Mouse (Mus musculus): ENCODE results near the gene Osbpl3.
"Not testable (repeated sequence)": the region's sequence is repeated elsewhere in the genome, so short reads cannot be mapped to it uniquely, and the experiment has no call there.

Gene Osbpl3

GRCm38 (mm10) chr6:50455102-50455828 lies 736 bp downstream of the Osbpl3 start:
- DNase-seq (ENCODE audit: low read depth in 1 of 2, low spot score in 2 of 2), result no peak

DNA sequence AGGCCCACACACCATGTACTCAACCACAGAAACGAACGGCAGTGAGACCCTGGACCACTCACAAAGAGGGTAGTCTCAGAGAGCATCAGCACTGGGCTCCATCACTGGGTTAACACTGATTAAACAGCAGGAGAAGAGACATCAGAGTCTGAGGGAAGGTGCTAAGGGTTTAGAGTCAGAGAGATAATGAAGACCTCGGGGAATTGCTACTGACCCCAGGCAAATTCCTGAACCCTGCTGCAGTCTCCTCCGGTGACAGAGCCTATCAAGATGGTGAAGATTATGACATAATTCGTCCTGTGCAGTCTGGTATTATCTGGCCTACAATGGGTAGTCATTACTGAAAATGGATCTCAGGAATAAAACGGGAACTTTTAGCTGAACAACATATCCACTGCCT lies 2.4 kb downstream of the Osbpl3 start:
- DNase-seq (ENCODE audit: low read depth in 1 of 2, low spot score in 2 of 2), result no peak

DNA sequence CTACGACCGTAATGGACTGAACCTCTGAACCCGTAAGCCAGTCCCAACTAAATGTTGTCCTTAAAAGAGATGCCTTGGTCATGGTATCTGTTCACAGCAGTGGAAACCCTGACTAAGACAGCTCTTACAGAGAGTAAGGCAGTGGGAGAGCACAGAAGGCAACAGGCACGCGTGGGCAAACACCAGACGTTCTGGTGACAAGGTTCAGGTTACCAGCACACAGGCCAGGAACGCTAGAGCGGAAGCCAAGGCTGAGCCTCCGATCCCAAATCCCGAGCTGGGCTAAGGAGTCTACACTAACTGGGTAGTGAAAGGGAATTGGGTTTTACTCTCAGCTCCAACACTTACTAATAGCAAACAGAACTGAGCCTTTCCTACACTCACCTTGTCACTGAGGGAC lies 3.8 kb downstream of the Osbpl3 start:
- DNase-seq (ENCODE audit: low read depth in 1 of 2, low spot score in 2 of 2), result no peak

DNA sequence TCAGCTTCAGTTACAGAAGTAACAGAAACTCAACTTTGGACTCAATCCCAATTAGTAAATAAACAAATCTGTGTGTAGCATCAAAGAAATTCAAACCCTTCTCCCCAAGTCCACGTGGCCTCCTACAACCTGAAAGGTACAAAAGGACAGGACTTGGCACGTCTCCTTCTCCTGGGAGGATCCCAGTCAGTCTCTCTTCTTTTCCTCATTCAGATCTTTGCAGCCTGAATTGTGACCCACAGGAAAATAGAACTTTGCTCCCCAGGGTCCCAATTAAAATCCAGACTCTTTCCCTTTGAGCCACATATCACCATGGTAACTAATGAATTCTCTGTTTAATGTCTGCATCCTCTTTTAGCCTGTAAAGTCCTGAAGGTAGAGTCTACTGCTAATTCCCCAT lies 10.4 kb downstream of the Osbpl3 start:
- DNase-seq (ENCODE audit: low read depth in 1 of 2, low spot score in 2 of 2), result no peak

- no peak for DNase-seq (ENCODE audit: low read depth in 1 of 2, low spot score in 2 of 2)
Observed at GRCm38 (mm10) chr6:50440966-50441862, 14.8 kb downstream of the Osbpl3 start.

DNA sequence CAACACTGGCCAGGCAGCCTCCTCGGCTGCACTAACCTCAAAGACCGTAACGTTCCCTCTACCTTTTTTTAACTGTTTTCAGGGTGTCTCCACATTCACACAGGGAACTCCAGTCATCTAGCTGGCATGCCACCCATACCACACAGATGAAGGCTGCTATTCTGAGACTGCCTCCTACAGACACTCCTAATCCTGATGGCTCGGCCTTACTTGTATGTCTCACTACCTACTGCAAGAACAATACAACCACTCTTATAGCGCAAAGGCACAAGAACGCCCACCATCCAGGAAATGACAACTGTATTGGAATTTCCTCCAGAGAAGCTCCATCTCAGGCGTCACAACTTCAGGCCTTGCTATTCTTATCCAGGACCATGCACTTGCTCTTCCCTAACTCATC lies 15.8 kb downstream of the Osbpl3 start:
- DNase-seq (ENCODE audit: low read depth in 1 of 2, low spot score in 2 of 2), result no peak

DNA sequence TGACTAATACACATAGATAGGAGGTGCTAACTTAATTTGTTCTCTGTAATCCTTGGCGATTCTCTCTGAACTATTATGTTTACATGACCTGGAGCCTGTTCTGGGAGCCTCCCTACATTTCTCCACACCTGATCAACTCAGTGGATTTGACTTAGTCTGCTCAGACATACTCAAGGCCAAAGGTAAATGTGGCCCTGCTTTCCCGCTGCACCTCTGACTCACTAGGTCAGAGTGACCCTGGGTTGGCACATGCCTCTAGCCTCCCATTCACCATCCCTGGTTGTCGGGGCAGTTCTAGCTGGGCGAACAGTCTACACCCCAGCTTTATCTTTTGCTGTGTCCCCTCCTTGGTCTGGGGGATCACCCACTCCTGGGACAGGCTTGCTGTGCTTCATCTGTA lies 17.1 kb downstream of the Osbpl3 start:
- DNase-seq (ENCODE audit: low read depth in 1 of 2, low spot score in 2 of 2), result not testable (repeated sequence)

- no peak for DNase-seq (ENCODE audit: low read depth in 1 of 2, low spot score in 2 of 2)
Observed at GRCm38 (mm10) chr6:50437815-50438214, 18.2 kb downstream of the Osbpl3 start.

DNA sequence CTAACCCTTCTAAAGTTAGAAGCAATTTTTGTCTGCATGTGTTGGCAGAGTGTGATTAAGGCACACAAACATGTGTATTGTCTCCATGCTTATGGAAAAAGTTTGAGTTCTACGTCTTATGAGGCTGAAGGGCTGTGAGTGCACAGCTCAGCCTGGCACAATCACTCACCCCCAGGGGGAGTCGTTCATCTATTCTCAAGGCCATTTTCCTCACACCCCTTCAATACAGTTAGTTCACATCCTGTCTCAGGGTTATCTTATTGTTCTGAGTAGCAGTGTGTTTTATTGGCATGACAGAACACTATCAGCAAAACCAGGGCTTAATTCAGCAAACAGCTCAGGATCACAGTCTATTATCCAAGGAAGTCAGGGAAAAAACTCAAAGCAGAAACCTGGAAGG lies 19.3 kb downstream of the Osbpl3 start:
- DNase-seq (ENCODE audit: low read depth in 1 of 2, low spot score in 2 of 2), result no peak

DNA sequence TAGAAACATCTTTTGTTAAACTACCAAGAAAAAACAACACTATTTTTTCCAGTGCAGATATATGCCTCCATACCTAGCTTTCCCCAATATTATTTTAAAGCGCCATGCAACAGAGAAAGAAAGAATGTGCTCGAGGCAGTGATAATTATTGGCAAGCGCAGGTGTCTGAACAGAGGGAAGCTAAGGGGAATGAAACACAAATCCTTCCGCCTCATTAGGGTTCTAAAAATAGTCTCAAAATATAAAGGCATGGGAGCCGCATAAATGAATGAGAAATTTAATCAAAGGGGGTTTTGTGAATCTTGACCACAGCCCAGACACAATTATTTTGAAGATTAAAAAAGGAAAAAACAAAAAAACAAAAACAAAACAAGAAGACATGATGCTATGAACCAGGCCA lies 23.5 kb downstream of the Osbpl3 start:
- no peak for DNase-seq (ENCODE audit: low read depth in 1 of 2, low spot score in 2 of 2)

DNA sequence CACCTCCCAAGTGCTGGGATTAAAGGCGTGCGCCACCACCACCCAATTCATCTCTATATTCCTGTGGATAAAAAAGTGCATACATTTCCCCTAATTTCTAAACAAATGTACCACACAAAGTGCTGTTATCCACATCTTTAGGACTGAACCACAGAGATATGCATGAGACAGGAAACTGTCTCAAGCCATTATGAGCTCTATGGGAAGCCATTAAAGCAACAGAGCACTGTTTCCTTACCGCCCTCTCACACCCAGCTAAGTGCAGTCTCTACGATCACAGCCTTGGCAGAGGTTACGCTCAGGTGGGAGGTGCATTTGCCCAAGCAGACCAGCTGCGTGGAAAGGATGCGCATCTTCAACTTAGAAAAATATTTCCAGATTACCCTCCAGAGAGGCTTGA lies 26.7 kb downstream of the Osbpl3 start:
- no peak for DNase-seq (ENCODE audit: low read depth in 1 of 2, low spot score in 2 of 2)

- DNase-seq (ENCODE audit: low read depth in 1 of 2, low spot score in 2 of 2), result no peak
Observed at GRCm38 (mm10) chr6:50427051-50427732, 28.8 kb downstream of the Osbpl3 start.

GRCm38 (mm10) chr6:50426571-50426970 lies 29.4 kb downstream of the Osbpl3 start:
- DNase-seq (ENCODE audit: low read depth in 1 of 2, low spot score in 2 of 2), result no peak

- no peak for DNase-seq (ENCODE audit: low read depth in 1 of 2, low spot score in 2 of 2)
Observed at GRCm38 (mm10) chr6:50424271-50424670, 31.7 kb downstream of the Osbpl3 start.

DNA sequence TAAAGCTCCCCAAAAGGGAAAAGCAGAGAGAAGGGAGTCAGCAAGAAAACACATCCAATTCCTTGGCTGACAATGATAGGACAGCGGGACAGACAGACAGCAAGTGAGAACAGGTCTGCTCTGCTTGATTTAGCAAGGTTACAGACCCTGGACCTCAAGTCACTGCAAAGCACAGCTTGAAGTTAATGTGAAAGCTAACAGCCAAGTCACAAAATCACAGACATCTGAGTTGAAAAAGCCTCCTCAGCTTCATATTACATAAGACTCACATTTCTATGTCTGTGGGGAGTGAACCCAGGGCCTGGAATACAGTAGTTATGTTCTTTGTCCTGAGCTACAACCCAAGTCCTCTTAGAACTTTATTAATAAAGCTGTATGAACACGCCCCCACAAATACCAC lies 35.6 kb downstream of the Osbpl3 start:
- DNase-seq (ENCODE audit: low read depth in 1 of 2, low spot score in 2 of 2), result no peak

DNA sequence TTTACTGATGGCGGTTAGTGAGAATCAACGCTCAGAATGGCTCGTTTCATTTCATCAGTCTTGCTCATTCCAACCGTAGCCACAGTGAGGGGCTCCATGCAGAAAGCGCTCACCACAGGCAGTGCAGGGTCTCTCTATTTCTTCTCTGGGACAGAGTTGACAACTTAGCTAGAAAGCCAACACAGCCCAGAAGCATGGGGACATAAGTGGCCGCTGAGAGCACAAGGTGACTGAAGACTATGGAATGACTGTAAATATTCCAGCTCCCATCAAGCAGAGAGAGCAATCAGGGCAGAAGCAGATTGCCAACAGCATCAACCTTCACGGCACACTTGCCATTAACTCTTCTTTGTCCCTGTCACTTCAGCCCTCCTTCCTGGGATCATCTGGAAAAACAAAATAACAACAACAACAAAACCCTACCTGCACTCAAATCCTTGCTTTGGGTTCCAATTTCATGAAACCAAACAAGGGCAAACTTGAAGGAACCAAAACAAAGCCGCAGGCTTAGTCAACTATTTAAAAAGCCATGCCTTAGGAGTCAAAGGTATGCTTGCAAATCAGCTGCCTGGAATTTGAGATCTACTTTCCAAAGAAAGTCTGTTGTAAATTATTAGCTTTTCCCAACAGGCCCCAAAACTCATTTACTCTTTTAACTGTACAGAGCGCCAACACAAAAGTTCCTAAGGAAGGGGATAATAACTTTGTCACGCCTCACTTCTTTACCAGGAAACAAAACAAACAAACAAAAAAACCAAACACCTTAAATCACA lies 36.3 kb downstream of the Osbpl3 start:
- DNase-seq (ENCODE audit: low read depth in 1 of 2, low spot score in 2 of 2), result no peak

DNA sequence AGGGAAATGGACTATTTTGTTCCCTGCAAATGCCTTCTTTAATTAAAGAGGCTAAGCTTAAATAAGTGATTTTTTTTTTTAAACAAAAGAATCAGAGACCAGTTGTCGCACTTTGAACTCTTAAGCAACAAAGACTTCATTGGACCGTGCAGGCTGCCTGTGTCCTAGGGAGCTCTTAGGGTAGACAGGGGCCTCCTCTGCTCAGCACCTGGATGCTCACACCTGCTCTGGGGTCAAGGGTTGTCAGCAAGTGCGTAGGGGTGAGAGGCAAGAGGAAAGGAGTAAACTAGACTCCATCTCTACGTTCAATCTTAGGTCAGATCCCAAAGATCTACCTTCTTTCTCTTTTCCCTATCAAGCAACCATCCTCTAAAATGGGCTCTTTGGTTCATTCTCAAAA lies 37.0 kb downstream of the Osbpl3 start:
- DNase-seq (ENCODE audit: low read depth in 1 of 2, low spot score in 2 of 2), result no peak

- DNase-seq (ENCODE audit: low read depth in 1 of 2, low spot score in 2 of 2), result no peak
Observed at GRCm38 (mm10) chr6:50416854-50417253, 39.1 kb downstream of the Osbpl3 start.

- DNase-seq (ENCODE audit: low read depth in 1 of 2, low spot score in 2 of 2), result no peak
Observed at GRCm38 (mm10) chr6:50415431-50415830, 40.6 kb downstream of the Osbpl3 start.

- DNase-seq (ENCODE audit: low read depth in 1 of 2, low spot score in 2 of 2), result no peak
Observed at GRCm38 (mm10) chr6:50414547-50414946, 41.5 kb downstream of the Osbpl3 start.

DNA sequence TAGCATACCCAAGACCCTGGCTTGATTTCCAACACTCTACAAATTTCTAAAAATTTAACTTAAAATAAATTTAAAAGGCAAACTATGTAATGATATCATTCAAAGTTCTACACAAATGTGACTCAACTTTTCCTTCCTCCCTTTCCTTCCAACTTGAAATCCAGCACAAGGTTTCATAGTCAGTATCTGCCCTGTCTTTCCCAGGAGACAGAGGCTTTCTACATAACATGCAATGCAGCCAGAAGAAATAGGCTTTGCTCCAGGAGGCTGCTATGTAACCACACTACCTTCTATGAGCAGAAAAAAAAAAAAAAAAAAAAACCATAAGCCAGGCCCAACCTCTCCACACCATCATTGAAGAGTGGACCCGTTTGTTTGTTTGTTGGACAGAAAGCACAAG lies 42.6 kb downstream of the Osbpl3 start:
- no peak for DNase-seq (ENCODE audit: low read depth in 1 of 2, low spot score in 2 of 2)

All from monocyte, adult 2 months (primary cell).